Mouse (Mus musculus) thymus, postnatal 25 days (tissue): ENCODE results near the gene Arl4a.

Experiments used
- DNase-seq: peaks from one replicate; pipeline ENCODE4 v3.0.0; 2022

Arl4a gene

DNA sequence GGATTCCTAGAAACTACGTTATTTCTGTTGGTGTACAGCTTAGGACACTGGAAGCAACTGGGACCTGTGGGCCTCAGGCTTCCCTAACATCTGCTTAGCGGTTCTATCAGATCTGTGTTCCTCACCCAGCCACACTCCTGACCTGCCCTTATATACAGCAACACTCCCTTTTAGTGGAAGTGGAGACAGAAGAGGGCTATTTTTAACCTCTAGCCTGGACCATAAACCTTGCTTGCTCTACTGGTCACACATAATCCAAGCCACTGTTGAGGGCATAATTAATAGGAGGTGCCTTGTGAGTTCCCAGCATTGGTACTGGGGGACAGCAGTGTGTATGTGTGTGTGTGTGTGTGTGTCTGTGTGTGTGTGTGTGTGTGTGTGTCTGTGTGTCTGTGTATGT, 33.1 kb downstream of the Arl4a start:
- DNase-seq = no peak

DNA sequence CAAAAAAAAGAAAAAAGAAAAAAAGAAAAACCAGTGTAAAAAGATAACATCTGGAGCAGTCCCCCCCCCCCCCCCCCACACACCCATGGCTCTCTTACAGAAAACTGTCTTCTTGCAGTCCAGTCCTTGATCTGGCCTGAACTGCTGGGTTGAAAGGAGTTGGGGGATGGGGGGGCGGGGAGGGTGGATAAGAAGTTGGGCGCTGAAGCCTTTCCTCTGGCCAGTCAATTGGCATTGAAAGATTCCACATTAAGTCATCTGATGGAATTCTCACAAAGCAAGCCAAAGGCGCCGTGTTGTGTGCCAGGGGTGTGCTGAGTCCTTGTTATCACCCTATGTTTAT, 39.0 kb downstream of the Arl4a start:
- no peak for DNase-seq

DNA sequence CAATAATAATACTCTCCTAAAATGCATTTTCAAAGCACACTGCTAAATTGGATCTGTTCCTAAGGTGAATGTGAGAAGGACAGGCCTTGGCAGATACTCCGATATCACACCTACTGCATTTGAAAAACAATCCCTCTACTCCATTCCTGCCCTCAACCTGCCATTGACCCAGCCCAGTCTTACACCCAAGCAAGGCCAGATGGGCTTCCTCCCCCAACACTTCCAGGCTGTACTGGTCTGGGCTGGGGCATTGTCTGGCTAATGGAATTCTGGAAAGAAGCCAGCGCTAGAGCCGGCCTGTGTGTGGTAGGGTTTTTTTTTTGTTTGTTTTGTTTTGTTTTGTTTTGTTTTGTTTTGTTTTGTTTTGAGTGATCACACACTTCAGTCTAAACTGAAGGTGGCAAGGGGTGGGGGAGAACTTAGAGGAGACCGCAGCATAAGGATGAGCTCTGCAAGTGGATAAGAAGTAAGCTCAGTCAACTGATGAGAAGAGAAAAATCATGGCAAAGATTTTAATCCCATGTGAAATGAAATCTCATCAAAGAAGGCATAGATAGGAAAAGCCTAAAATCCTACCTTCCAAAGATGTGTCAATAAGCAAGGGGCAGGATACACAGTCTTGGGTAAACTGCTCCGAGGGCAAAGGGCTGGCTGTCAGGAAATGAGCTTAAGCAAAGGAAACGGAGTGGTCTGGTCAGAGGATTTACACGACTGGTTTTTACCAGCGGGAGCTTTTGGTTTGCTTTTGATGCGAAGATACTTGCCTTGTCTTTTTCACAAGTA, 39.6 kb downstream of the Arl4a start:
- DNase-seq = no peak

DNA sequence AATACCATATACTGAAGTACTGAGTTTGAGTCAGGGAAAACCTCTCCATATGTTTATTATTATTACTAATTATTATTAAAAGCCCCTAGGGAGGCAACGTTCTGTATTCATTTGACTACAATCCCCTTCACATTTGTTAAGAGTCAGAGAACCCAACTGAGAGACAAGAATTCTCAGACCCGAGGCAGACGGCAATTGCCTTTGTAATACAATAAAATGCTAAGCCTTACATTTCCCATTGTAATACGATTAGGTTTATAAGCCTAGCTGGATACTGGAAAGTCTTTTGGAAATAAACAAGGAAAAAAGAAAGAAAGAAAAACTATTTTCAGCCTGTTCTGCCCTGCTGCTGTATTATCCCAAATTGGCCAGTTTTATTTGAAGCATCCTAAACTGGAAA, 40.2 kb downstream of the Arl4a start:
- no peak for DNase-seq

DNA sequence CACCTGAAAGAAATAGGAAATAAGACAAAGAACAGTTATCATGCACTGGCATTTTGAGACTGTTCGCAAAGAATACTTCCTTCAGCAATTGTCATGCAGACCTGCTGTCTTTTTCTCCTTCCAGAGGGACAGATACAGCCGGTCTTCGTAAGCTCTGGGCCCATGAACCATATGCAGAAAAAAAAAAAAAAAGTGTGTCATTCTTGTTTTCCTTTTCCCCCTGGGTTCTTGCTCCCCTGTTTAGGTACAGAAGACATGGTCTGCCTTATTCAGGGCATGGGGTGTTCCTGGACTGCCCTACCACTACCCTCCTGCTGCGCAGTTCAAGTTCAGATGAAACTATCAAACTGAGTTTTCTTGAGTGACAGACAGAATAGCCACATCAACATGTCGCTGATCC, 41.8 kb downstream of the Arl4a start:
- DNase-seq = no peak

DNA sequence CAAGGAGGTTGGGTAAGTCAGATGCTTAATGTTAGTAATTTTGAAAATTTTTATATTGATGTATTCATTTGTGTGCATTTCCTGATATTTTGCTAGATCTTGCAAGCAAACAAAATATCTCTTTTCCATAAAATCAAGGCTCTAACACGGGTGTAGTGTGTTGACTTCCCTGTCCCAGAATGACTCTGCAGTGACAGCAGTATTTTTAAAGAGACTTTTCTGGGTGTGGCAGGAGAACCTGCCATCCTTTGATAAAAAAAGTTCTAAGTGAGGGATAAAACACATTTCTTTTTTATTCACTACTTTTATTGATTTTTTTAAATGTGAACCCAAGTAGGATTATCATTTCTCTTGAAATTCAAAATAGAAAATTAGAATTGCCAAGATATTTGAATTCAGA, 42.2 kb downstream of the Arl4a start:
- no peak for DNase-seq

DNA sequence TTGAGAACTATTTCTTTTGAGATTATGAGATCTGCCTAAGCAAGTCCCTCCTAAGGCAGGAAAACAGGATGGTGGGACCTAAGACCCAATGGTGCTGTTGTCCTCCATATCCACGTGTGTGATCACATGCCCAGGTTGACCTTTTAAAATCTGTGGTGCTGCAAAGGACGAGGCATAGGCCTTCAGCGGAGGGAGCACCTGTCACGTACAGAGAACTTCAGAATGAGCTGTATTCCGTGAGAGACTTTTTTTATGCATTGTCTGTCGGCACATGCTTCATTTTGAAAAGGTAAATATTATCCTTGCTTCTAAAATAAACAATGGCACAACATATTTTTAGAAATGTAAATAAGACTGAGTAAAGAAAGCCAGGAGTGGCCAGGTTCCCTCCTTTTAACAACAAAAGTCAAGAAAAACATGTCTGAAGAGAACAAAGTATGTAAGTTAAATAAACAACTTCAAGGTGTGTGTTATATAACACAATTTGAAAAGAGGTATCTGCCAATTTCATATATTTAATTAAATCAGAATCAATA, 45.0 kb downstream of the Arl4a start:
- DNase-seq = no peak

DNA sequence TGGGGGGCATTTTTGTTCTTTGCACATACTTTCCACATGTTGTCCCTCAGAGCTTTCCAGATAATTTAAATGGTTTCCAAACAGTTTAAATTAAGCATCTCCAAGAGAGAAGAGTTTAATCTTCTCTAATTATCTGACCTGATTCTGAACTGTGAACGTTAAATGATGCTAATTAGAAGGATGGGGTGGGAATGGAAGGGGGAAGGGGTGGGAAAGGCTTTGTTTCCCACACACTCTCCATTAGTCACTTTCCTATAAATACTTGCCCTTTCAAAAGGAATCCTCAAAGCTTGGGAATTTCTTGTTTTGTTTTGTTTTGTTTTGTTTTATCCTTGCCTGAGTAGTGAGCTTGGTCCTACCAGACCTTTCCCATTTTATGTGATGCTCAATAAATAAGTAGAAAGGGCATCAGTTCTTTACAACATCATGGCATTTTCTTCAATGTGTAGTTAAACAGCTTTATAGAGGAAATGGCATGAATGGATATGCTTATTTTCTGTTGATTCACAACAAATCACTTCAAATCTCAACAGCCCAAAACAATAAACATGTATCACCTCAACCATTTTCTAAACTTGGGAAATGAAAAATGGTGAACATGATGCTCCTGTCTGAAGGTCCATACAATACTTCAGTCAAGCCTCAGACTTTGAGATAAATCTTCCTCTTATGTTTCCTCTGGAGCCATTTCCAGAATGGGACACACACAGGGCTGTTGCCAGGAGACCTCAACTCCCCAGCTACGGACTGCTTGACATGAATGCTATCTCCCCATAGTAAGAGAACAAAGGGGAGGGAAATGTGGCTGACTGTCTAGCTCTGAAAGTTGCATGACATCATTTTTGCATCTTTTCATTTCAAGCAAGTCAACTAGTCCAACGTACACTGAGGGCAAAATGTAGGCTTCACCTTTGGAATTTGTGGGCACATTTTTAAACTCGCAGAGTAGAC, 46.7 kb downstream of the Arl4a start:
- no peak for DNase-seq

DNA sequence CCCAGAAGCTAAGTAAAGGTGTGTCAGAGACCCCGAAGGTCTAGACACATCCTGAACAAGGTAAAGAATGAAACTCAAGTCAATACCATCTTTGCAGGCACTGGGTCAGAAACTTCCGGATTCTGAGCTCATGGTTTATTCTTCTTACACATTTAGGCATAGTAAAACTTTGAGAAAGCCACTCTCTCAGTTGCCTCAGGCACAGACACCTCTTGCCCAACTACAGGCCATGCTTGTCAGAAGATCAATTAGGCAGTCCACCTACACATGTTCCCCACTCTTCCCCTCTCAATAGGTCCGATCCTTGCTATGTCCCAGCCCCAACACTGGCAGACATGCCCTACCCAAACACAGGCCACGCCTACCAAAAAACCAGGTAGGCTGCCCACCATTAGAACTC, 48.7 kb downstream of the Arl4a start:
- DNase-seq = no peak

DNA sequence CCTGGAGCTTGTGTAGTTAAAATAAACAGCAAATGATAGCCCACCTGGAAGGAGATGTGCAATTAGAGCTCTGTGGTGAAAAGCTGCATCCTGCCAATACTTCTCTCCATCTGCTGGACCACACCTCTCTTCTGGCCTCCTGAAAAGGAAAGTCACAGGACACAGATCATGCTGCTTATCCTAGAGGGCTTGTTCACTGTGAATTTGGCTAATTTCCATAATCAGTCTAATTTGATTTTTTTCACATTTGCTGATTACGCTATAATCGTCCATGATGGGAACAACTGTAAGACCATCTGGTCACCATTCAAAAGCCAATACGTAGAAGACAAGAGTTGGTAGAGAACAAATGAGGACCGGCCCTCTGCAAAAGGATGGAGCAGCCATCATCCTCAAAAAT, 50.6 kb downstream of the Arl4a start:
- no peak for DNase-seq

DNA sequence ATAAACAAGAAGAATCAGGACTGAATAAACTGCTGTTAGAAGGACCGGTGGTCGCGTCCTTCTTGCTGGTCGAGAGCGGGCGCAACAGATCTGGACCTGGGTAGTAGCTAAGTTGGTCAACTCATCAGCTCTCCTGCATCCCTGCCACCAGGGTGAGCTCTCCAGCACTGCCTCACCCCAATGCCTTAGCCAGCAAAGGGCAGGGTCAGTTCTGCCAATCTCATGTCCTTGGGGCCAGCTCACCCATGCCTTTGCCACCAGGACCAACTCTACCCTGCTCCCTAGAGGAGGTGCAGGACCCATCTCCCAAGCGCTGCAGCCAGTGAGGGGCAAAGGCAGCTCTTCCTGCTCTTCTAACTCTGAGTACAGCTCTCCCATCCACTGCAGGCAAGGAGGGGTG, 52.2 kb downstream of the Arl4a start:
- DNase-seq = no peak

DNA sequence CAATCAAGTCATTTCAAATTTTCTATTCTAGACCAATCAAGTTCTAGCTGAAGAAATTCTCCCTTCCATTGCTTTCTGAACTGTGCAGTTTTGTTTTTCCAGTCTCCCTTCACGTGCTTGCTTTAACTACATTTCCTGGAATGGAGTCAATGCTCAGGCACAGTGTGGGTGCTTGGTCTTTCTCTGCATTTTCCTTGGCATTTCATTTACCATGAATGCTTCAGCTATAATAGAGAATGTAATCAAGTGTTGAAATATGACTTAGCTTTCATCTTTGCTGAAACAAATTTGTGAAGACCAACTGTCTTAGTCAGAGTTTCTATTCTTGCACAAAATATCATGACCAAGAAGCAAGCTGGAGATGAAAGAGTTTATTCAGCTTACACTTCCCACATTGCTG, 58.0 kb downstream of the Arl4a start:
- no peak for DNase-seq

DNA sequence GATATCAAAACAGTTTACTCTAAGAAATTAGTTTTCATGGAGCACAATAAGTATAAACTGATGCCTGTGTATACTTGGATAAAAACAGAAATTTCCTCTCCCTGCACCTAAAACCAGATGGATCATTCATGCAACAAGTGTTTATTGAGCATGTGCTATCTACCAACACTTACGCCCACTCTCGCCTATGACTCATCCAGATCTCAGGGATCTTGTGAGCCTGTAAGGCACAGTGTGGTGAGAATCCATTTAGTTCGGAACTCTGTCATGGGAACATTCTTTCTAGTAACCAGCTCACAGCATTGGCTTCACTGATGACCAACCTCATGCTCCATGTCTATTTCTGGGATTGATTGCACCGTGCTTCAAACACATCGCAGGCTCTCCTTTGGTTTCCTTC, 58.8 kb downstream of the Arl4a start:
- DNase-seq = no peak

DNA sequence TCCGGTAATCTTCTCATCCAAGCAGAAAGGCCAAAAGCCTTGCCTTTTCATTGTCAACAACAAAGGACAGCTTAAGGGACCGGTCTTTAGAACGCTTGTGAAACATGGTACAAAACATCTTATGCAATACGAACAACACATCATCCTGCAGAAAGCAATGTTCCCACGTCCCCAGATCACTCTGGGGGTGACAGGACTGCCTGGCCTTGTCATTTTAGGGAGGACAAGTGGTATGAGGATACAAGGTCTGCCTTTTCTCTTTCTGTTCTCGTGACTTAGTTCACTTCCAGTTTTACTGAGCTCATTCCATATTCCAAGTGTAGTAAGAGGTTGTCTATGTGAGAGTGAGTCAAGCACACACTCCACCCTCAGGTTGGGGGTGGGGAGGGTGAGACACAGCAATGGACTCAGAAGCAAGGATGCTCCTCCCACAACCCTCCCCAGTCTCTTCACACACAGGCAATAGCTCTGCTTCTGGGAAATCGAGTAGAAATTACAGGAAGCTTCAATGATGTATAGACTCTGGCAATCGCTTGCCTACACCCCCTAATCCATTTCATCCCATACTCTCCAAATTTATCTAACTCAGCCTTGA, 59.7 kb downstream of the Arl4a start:
- no peak for DNase-seq

DNA sequence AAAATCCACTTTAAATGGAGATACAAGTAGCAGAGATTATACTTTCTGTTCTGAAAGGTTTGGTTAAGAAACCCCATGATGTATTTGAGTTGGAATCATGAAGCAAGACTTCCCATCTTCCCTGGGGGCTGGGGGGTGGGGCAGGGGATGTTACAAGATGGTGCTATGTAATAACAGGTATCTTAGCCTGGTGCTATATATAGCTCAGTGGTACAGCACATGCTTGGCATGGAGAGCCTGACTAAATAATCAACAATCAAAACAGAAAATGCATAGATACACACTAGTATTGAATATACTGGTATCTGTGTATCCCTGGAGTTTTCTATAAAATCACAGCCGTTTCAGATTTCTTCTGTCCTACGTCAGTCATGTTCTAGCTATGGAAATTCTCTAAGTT, 61.4 kb downstream of the Arl4a start:
- no peak for DNase-seq

DNA sequence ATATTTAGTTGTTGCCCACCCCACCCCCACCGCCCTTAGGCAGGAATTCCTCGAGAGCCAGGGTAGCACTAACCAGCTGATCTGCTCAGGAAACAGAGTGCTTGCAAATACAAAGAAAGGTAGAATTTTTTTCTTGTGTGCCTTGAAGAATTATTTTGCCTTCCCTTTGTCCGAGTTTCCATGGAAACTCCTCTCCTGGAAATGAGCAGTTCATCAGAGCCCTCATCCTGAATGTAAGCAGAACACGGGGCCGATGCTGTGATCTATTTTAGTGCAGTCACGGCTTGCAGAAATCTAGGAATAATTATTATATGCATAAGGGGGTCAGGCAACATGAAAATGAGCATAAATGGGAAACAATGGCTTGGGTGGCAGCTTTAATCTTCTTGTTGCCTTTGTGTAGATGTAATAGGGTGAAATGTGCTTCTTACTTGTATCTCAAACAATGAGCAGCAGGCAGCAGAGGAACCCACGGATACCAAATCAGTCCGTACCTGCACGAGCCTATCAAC, 61.9 kb downstream of the Arl4a start:
- DNase-seq = no peak

DNA sequence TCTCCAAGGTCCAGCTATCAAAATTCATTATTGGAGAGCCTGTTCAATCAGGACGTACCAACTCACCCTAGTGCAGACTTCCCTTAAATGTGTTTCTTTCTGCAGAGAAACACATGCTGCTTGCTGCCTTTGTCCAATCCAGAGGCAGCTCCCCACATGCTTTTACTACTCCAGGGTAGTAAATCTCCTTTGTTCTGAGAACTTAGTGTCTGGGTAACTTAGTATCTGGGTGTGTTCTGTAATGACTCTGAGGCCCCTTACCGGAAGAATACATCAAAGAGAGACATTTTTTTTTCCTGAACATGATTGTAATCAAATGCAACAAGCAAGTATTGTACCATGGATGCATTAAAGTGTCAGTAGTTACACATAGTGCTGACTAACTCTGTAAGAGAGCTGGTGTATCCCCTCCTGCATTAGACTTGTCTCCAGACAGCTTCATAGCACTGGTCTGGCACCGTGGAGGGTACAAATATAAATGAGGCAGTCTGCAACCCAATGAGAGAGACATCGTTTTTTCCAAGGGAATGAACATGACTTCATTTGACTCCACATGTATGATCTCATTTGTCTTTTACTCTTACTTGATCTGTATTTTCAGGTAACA, 62.7 kb downstream of the Arl4a start:
- DNase-seq = no peak

DNA sequence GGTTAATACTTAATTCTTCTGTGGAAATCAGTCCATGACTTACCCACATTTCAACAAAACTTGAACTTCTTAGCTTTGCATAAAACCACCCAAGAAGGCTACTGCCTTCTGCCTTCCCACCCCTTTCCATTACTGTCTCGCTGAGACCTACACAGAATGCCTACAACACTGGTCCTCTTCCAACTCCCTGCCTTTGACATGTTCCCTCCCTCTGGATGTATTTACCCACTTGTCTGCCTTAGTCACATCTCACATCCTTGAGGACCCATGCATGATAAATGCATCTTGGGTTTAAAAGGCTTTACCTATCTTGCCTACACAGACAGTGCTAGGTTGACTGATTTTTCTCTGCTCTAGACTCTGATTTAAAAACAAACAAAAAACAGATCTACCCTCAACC, 63.6 kb downstream of the Arl4a start:
- no peak for DNase-seq

DNA sequence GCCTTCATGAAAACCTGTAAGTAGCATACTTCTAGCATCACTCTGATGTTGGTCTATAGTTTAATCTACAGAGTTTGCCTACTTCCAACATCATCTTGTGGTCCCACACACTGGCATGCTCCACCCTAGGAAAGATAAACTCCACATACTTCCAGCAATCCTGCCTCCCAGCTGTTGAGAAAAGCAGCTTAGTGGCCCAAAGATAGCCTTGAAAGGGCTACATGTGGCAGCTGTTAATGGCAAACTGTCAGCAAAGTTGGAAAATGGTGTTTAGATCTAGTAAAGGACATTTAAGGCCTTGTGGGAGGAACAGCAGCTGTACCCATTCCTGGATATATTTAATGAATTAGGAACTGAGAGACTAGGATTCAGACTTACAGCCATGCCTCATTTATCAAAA, 68.3 kb downstream of the Arl4a start:
- DNase-seq = no peak

DNA sequence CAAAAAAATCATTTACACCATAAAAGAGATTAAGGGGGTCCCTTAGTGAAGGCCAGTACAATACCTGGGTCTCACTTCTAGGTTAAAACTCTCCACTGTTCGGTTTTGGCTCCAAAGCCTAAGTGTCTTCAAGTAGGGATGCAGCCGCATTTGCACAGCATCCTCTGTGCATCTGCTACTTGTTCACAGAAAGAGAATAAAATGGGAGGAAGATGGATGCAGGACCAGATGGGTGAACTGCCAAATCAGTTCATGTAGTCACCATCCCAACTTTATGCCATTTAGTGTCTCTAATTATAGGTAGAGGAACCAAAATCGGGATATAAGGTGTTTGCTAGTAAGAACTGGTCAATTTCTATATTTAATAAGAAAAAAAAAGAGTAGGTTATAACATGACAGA, 69.7 kb downstream of the Arl4a start:
- DNase-seq = no peak

DNA sequence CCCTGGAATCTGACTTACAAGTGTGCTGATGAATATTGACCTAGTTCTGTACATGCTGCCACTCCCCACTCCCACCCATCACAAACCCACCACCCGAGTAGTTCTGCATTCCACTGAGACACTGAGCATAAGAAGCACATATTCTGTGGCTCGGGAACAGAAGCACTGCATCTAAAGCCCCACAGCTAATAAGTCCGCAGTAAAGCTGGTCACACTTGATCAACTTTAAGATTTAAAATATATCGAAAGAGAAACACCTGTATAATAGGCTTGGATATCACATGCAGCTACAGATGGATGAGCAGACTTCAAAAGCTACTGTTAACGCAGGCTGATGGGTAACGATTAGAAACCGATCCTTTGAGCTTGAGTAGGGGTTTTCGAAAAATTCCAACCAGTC, 78.7 kb downstream of the Arl4a start:
- no peak for DNase-seq

DNA sequence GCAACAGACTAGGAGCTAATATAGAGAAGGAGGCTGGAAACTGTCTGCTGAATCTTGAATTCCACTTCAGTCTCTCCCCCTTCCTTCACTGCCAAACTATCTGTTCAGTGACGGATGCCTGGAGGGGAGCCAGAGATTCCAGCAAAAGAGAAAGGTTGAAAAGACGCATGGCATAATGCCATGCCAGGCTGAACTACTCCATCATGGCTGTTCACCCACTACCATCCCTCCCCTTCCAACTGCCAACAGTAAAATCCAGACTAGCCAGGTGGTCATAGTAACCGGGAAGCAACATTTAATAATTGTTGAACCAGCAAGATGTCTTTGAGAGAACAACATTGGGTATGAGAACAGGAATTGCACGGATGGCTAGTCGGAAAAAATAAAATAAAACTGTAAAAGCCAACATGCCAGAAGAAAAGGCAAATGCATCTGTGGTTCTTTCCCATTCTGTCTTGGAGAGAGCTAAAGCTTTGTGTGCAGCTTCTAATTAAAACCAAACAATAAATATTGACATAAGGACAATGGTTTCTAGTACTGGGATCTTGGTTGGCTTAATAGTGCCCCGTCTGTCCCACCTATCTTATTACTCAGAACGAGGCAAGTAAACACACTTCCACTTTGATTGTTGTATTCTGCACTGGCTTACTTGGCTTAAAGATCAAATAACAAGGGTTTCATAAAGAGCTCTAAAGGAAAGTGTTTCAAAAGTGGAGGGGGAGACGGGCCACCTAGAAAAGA, 79.7 kb downstream of the Arl4a start:
- DNase-seq = no peak
